ENCODE assay signal across 8 mouse cellular contexts in genomic region chr17:64599916-64600315, GRCm38 (mm10). TPM values are rescaled to one million over a fixed set of nuclear protein-coding genes. Genes with fewer than 3 reads are reported as not detected.
A peak's percentile ranks its signal among the peaks of the same experiment; 100 is the strongest.
DNase-seq lines count a peak whose midpoint lies in the region; ATAC-seq and TF ChIP-seq lines count a peak whose summit lies in the region.

No protein-coding gene starts in this region.

- intact Hi-C loops in gastrocnemius, postnatal 14 days (cut with DNase I; ENCODE audit: low total_unique reads): no loop called here

- peaks cover 18% of the 10 kb centered on the region for H3K4me1 ChIP-seq in heart, embryonic 11.5 days (ENCODE audit: control insufficient read depth, insufficient read depth, low read length)
- peaks cover 26% of the 10 kb centered on the region for H3K4me1 ChIP-seq in embryonic facial prominence, embryonic 15.5 days
- peaks cover 18% of the 10 kb centered on the region for H3K4me1 ChIP-seq in kidney, adult 2 months (ENCODE audit: control insufficient read depth, insufficient read depth, low read length)
- H3K4me1 ChIP-seq in lung, embryonic 16.5 days (replicated peaks; ENCODE audit: control insufficient read depth, insufficient read depth, low read length): peaks cover 30% of the 10 kb centered on the region
- H3K4me1 ChIP-seq in stomach, embryonic 14.5 days (ENCODE audit: control insufficient read depth, insufficient read depth, low read length): peaks cover 25% of the 10 kb centered on the region; the same call in 1 of the 2 replicates

- H3K9ac ChIP-seq in heart, embryonic 11.5 days (ENCODE audit: low read depth, low read length): peak overlapping the region; percentile 84; the same call in 1 of the 2 replicates
- peak overlapping the region; percentile 21; the same call in 1 of the 2 replicates for H3K9ac ChIP-seq in embryonic facial prominence, embryonic 15.5 days
- peak overlapping the region; percentile 63 for H3K9ac ChIP-seq in lung, embryonic 16.5 days (ENCODE audit: low read length)
- H3K9ac ChIP-seq in stomach, embryonic 14.5 days (replicated peaks; ENCODE audit: low read depth, low read length): no peak overlapping the region

- no peaks in the 10 kb centered on the region for H3K27me3 ChIP-seq in heart, embryonic 11.5 days (ENCODE audit: control insufficient read depth, insufficient read depth, low read length)
- H3K27me3 ChIP-seq in embryonic facial prominence, embryonic 15.5 days: no peaks in the 10 kb centered on the region
- H3K27me3 ChIP-seq in kidney, adult 2 months (replicated peaks; ENCODE audit: control insufficient read depth, insufficient read depth, low read length): no peaks in the 10 kb centered on the region
- H3K27me3 ChIP-seq in lung, embryonic 16.5 days (ENCODE audit: control insufficient read depth, insufficient read depth, low read depth, low read length): no peaks in the 10 kb centered on the region
- no peaks in the 10 kb centered on the region for H3K27me3 ChIP-seq in stomach, embryonic 14.5 days (ENCODE audit: control insufficient read depth, insufficient read depth, low read length)

- no peak for TF ChIP-seq CTCF in kidney, adult 2 months (conservative IDR thresholded peaks at IDR 0.05; ENCODE audit: insufficient read depth, insufficient read length, low read depth, low read length)

- ATAC-seq in heart, embryonic 11.5 days (replicated peaks; ENCODE audit: insufficient number of reproducible peaks, low FRiP score, low TSS enrichment): no peak
- no peak for ATAC-seq in embryonic facial prominence, embryonic 15.5 days (ENCODE audit: insufficient number of reproducible peaks, low FRiP score, low TSS enrichment, low read depth)
- ATAC-seq in lung, embryonic 16.5 days (ENCODE audit: low read depth): peak; percentile 24; the same call in 1 of the 2 replicates
- ATAC-seq in stomach, embryonic 14.5 days (ENCODE audit: insufficient number of reproducible peaks, insufficient read depth, low FRiP score, low read depth): no peak

- 26% methylated on average over 4 of the region's 4 CpGs for WGBS in heart, embryonic 11.5 days (ENCODE audit: insufficient replicate concordance)
- WGBS in embryonic facial prominence, embryonic 15.5 days: 26% methylated on average over 4 of the region's 4 CpGs
- WGBS in kidney, adult 2 months: 27% methylated on average over 4 of the region's 4 CpGs
- 17% methylated on average over 4 of the region's 4 CpGs for WGBS in lung, embryonic 16.5 days
- 26% methylated on average over 4 of the region's 4 CpGs for WGBS in stomach, embryonic 14.5 days

- H3K4me2 ChIP-seq in heart, embryonic 11.5 days: peak overlapping the region; percentile 100
- peak overlapping the region; percentile 80 for H3K4me2 ChIP-seq in embryonic facial prominence, embryonic 15.5 days (replicated peaks)
- peak overlapping the region; percentile 86 for H3K4me2 ChIP-seq in lung, embryonic 16.5 days (ENCODE audit: low read depth, low read length)
- H3K4me2 ChIP-seq in stomach, embryonic 14.5 days (replicated peaks; ENCODE audit: low read depth, low read length): peak overlapping the region; percentile 94

- DNase-seq in heart, postnatal 4 days: no peak
- peak; percentile 14 for DNase-seq in ES-CJ7 (ENCODE audit: low read depth, low spot score)
- peak; percentile 67 for DNase-seq in kidney, adult 2 months
- DNase-seq in gastrocnemius, postnatal 14 days: no peak

- no peaks in the 10 kb centered on the region for H3K9me3 ChIP-seq in heart, embryonic 11.5 days (replicated peaks; ENCODE audit: control insufficient read depth, low read length)
- H3K9me3 ChIP-seq in embryonic facial prominence, embryonic 15.5 days (replicated peaks): no peaks in the 10 kb centered on the region
- no peaks in the 10 kb centered on the region for H3K9me3 ChIP-seq in lung, embryonic 16.5 days (ENCODE audit: control insufficient read depth, low read length)
- no peaks in the 10 kb centered on the region for H3K9me3 ChIP-seq in stomach, embryonic 14.5 days (ENCODE audit: control insufficient read depth, low read depth, low read length)

- no peaks in the 10 kb centered on the region for H3K36me3 ChIP-seq in heart, embryonic 11.5 days (ENCODE audit: control insufficient read depth, insufficient read depth, low read length)
- no peaks in the 10 kb centered on the region for H3K36me3 ChIP-seq in embryonic facial prominence, embryonic 15.5 days
- H3K36me3 ChIP-seq in kidney, adult 2 months (ENCODE audit: control insufficient read depth, insufficient read depth, low read length): no peaks in the 10 kb centered on the region
- no peaks in the 10 kb centered on the region for H3K36me3 ChIP-seq in lung, embryonic 16.5 days (ENCODE audit: control insufficient read depth, insufficient read depth, low read length)
- no peaks in the 10 kb centered on the region for H3K36me3 ChIP-seq in stomach, embryonic 14.5 days (ENCODE audit: control insufficient read depth, insufficient read depth, low read length)

- H3K4me3 ChIP-seq in heart, embryonic 11.5 days (ENCODE audit: low read depth, low read length): peak overlapping the region; percentile 85
- peak overlapping the region; percentile 94 for H3K4me3 ChIP-seq in embryonic facial prominence, embryonic 15.5 days (replicated peaks)
- peak overlapping the region; percentile 50 for H3K4me3 ChIP-seq in kidney, adult 2 months (ENCODE audit: insufficient read depth, low read depth, low read length)
- H3K4me3 ChIP-seq in lung, embryonic 16.5 days (ENCODE audit: low read length): peak overlapping the region; percentile 92
- H3K4me3 ChIP-seq in stomach, embryonic 14.5 days (ENCODE audit: low read depth, low read length): peak overlapping the region; percentile 78

- no peak for TF ChIP-seq POLR2A in kidney, adult 2 months (IDR thresholded peaks at IDR 0.05; ENCODE audit: low read depth, low read length)

- H3K27ac ChIP-seq in heart, embryonic 11.5 days (ENCODE audit: low read depth, low read length): peak overlapping the region; percentile 85
- H3K27ac ChIP-seq in embryonic facial prominence, embryonic 15.5 days (replicated peaks): peak overlapping the region; percentile 95
- peak overlapping the region; percentile 86 for H3K27ac ChIP-seq in kidney, adult 2 months (ENCODE audit: insufficient read depth, low read depth, low read length)
- peak overlapping the region; percentile 96 for H3K27ac ChIP-seq in lung, embryonic 16.5 days (ENCODE audit: low read length)
- peak overlapping the region; percentile 96 for H3K27ac ChIP-seq in stomach, embryonic 14.5 days (ENCODE audit: low read length)

RNA-seq across cellular contexts. Expression of gene Man2a1, which starts 0.6 kb away (rescaled TPM):
- polyA plus RNA-seq in heart, embryonic 11.5 days (2014; fragmentation: Nextera tagmentation; extraction: Ambion mirVana): 4.1 and 4.9 TPM in 2 replicates
- total RNA-seq in heart, postnatal 4 days (2021): 10 to 100 TPM; 30.7 to 31.0 TPM
- 13.5 and 14.4 TPM in 2 replicates for polyA plus RNA-seq in embryonic facial prominence, embryonic 15.5 days (2015; fragmentation: Nextera tagmentation; extraction: Ambion mirVana)
- polyA plus RNA-seq in kidney, adult 2 months (2012; rRNA removed): 25.6 and 27.3 TPM in 2 replicates
- polyA plus RNA-seq in lung, embryonic 16.5 days (2015; fragmentation: Nextera tagmentation; extraction: Ambion mirVana): 8.8 and 10.1 TPM in 2 replicates
- 16.1 and 19.5 TPM in 2 replicates for polyA plus RNA-seq in stomach, embryonic 14.5 days (2014; fragmentation: Nextera tagmentation; extraction: Ambion mirVana)
- total RNA-seq in gastrocnemius, postnatal 14 days (2021): 10 to 100 TPM; 17.2 to 20.3 TPM

Comparison
In these comparisons a context has a peak if more than half of its experiments do, and no peak if none do; other contexts are left out.
1. DNase-seq: peak in ES-CJ7 (single experiment) and kidney, adult 2 months (single experiment); none in heart, postnatal 4 days (single experiment) and gastrocnemius, postnatal 14 days (single experiment).
2. Peak in every context shown above with its lines, with median percentiles within 50 percentile points of each other: H3K27ac ChIP-seq, H3K4me2 ChIP-seq and H3K4me3 ChIP-seq.